Mouse (Mus musculus) liver, adult 2 months (tissue): Measurements from ENCODE around the gene D7Ertd443e.

ENCODE experiments used
- CTCF ChIP-seq: fragments of 200-500 bp; IDR thresholded peaks from 2 replicates; pipeline ENCODE4 v1.5.1; 2011; ENCODE audit warnings: low read depth, low read length, control low read depth
- POLR2A ChIP-seq: fragments of 200-500 bp; IDR thresholded peaks from 2 replicates; pipeline ENCODE4 v1.6.1; 2011; ENCODE audit warnings: low read length, control low read depth; ENCODE audit not compliant: insufficient read depth; ENCODE audit errors: extremely low read depth

DNA sequence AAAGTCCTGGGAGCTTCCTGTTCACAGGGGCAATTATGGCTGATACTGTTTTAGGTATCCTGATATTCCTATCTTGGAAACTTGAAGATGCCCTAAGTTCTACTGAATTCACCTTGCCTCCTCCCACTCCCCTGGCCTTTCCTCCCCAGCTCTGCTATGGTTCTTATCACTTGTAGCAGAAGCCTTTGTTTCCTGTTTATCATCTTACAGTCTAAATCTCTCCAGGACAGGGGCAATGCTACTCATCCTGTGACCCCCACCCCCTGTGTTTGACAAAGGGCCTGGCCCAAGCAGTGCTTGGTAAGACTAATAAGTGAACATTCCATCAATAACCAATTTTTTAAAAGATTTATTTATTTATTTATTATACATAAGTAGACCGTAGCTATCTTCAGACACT is 144.9 kb downstream of the D7Ertd443e start:
- TF ChIP-seq CTCF (no peak), POLR2A (no peak)
